Mouse (Mus musculus) kidney, adult 2 months (tissue): ENCODE measurements around the gene Frem1.

Experiments used
- CTCF ChIP-seq: fragments of 200-500 bp; conservative IDR thresholded peaks from 2 replicates; pipeline ENCODE4 v1.5.1; 2011; ENCODE audit warnings: low read depth, mild to moderate bottlenecking, control low read depth, low read length, moderate library complexity, mixed read lengths; ENCODE audit not compliant: insufficient read depth, insufficient read length
- POLR2A ChIP-seq: fragments of 200-500 bp; IDR thresholded peaks from one replicate; pipeline ENCODE4 v1.6.1; 2011; ENCODE audit warnings: low read depth, low read length, control low read depth

GRCm38 (mm10) chr4:83020759-83021555, 31.2 kb downstream of the Frem1 start:
- no peak for TF ChIP-seq POLR2A
- no peak for TF ChIP-seq CTCF
